Mouse (Mus musculus): ENCODE results near the gene Gm10662.
"Not testable (repeated sequence)": the region's sequence is repeated elsewhere in the genome, so short reads cannot be mapped to it uniquely, and the experiment has no call there.

Gm10662 gene

DNA sequence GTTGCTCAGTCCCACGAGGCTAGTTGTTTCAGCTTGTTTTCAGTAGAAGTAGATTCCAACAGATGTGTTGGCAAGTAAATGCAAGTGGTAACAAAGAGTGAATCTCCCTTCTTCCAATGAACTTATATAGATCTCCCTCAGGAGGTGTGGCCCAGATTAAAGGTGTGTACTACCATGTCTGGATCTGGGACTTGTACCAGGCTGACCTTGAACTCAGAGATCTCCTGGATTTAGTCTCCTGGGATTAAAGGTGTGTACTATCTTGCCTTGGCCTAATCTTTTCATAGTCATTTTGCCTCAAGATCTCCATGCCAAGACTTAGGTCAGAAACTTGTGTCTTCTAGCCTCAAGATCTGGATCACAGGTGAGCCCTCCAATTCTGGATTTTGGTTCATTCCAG, at the start of gene Gm10662:
TSS of gene Gm10662 (minus strand) at position 101 of the 400 bp plus-strand sequence.
- not testable (repeated sequence) for DNase-seq (ENCODE audit: inconsistent ontology term)

DNA sequence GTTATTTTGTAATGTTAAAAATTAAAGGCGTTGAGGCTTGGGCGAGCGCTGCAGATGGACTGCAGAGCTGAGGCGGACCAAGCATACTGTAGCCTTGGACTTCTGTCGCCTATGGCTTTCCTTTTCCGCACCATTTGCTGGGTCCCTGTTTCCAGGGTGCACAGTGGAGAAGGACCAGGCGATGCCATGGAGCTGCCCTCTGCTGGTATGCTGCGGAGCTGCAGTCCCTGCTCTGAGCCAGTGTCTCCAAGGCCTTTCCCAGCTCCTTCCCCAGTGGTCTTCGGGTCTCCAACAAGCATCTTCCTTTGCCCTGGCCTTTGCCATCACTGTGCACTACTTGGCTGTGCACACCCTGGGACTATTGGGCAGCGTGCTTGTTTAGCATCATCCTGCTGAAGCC, 19.2 kb upstream of the Gm10662 start:
- not testable (repeated sequence) for DNase-seq (ENCODE audit: inconsistent ontology term)

Measured in Muller cell, postnatal 12 days (primary cell).